9 mouse cellular contexts compared by ENCODE assay signal in genomic region chr10:80611024-80611423, GRCm38 (mm10). TPM values are rescaled to one million over a fixed set of nuclear protein-coding genes. Genes with fewer than 3 reads are reported as not detected.
A peak's percentile ranks its signal among the peaks of the same experiment; 100 is the strongest.
DNase-seq lines count a peak whose midpoint lies in the region; ATAC-seq and TF ChIP-seq lines count a peak whose summit lies in the region.
"Had no signal": no experiment of that assay in that cellular context is flagged by ENCODE, and none has a peak within 500 bp of the region (broad histone marks: within the 10 kb centered on the region; RNA-seq: fewer than 3 reads in every experiment).

No protein-coding gene starts in this region.

- H3K4me1 ChIP-seq in intestine, postnatal 0 days (replicated peaks; ENCODE audit: control insufficient read depth, insufficient read depth, low read length) = no peaks in the 10 kb centered on the region
- H3K4me1 ChIP-seq in intestine, embryonic 16.5 days (ENCODE audit: control insufficient read depth, insufficient read depth, low read length) = peaks cover 5% of the 10 kb centered on the region
- H3K4me1 ChIP-seq in kidney, embryonic 16.5 days (ENCODE audit: insufficient read depth, low read length) = no peaks in the 10 kb centered on the region
- H3K4me1 ChIP-seq: midbrain, embryonic 12.5 days had no signal

- no peak overlapping the region for H3K4me2 ChIP-seq in intestine, postnatal 0 days (replicated peaks; ENCODE audit: low read depth)
- no peak overlapping the region for H3K4me2 ChIP-seq in intestine, embryonic 16.5 days (ENCODE audit: low read depth, low read length)
- no peak overlapping the region for H3K4me2 ChIP-seq in kidney, embryonic 16.5 days (replicated peaks; ENCODE audit: low read depth, low read length)
- H3K4me2 ChIP-seq: midbrain, embryonic 12.5 days had no signal

- ATAC-seq in intestine, postnatal 0 days = no peak
- no peak for ATAC-seq in intestine, embryonic 16.5 days
- 0 out of 2 replicates have a peak, but pooled peaks have one; percentile 29 for ATAC-seq in kidney, embryonic 16.5 days (ENCODE audit: low FRiP score, low TSS enrichment)

- peak; percentile 86 for TF ChIP-seq CTCF in intestine, postnatal 0 days (IDR thresholded peaks at IDR 0.05; ENCODE audit: low read depth)

- H3K27me3 ChIP-seq in intestine, postnatal 0 days (replicated peaks; ENCODE audit: control insufficient read depth, insufficient read depth, low read length) = no peaks in the 10 kb centered on the region
- H3K27me3 ChIP-seq in intestine, embryonic 16.5 days (replicated peaks; ENCODE audit: control insufficient read depth, insufficient read depth, low read length) = no peaks in the 10 kb centered on the region
- H3K27me3 ChIP-seq in kidney, embryonic 16.5 days (ENCODE audit: insufficient read depth, low read length) = no peaks in the 10 kb centered on the region
- H3K27me3 ChIP-seq: midbrain, embryonic 12.5 days had no signal

- DNase-seq in ES-CJ7 (ENCODE audit: low read depth, low spot score) = peak; percentile 64
- peak; percentile 68 for DNase-seq in cerebellum, adult 9-11 months
- DNase-seq in lung, postnatal 4 days = peak; percentile 72 to 76
- DNase-seq in thymus, adult 18-20 months = peak; percentile 69 to 77
- DNase-seq in ovary, adult 18-20 months (ENCODE audit: low spot score) = no peak

- 82% methylated on average over 4 of the region's 4 CpGs for WGBS in intestine, postnatal 0 days
- WGBS in intestine, embryonic 16.5 days = 64% methylated on average over 4 of the region's 4 CpGs
- 61% methylated on average over 4 of the region's 4 CpGs for WGBS in kidney, embryonic 16.5 days

- peaks cover 71% of the 10 kb centered on the region for H3K36me3 ChIP-seq in intestine, postnatal 0 days (ENCODE audit: control insufficient read depth, insufficient read depth)
- H3K36me3 ChIP-seq in intestine, embryonic 16.5 days (ENCODE audit: control insufficient read depth, insufficient read depth, low read length) = peaks cover 42% of the 10 kb centered on the region
- peaks cover 60% of the 10 kb centered on the region for H3K36me3 ChIP-seq in kidney, embryonic 16.5 days (ENCODE audit: insufficient read depth, low read length)

- no peak overlapping the region for H3K4me3 ChIP-seq in intestine, postnatal 0 days (ENCODE audit: low read depth, low read length)
- H3K4me3 ChIP-seq in intestine, embryonic 16.5 days (ENCODE audit: low read length) = no peak overlapping the region
- no peak overlapping the region for H3K4me3 ChIP-seq in kidney, embryonic 16.5 days (ENCODE audit: low read length)
- H3K4me3 ChIP-seq: midbrain, embryonic 12.5 days had no signal

- H3K9me3 ChIP-seq in intestine, postnatal 0 days (ENCODE audit: control insufficient read depth) = no peaks in the 10 kb centered on the region
- H3K9me3 ChIP-seq in intestine, embryonic 16.5 days (ENCODE audit: control insufficient read depth, low read length) = no peaks in the 10 kb centered on the region
- no peaks in the 10 kb centered on the region for H3K9me3 ChIP-seq in kidney, embryonic 16.5 days (ENCODE audit: low read length)
- H3K9me3 ChIP-seq: midbrain, embryonic 12.5 days had no signal

- no peak overlapping the region for H3K9ac ChIP-seq in intestine, postnatal 0 days (ENCODE audit: low read depth, low read length)
- no peak overlapping the region for H3K9ac ChIP-seq in intestine, embryonic 16.5 days (ENCODE audit: low read depth, low read length)
- no peak overlapping the region for H3K9ac ChIP-seq in kidney, embryonic 16.5 days (replicated peaks; ENCODE audit: low read length)
- H3K9ac ChIP-seq: midbrain, embryonic 12.5 days had no signal

- no peak overlapping the region for H3K27ac ChIP-seq in intestine, postnatal 0 days (ENCODE audit: low read depth, low read length)
- no peak overlapping the region for H3K27ac ChIP-seq in intestine, embryonic 16.5 days (ENCODE audit: low read length)
- H3K27ac ChIP-seq in kidney, embryonic 16.5 days (ENCODE audit: low read length) = no peak overlapping the region
- H3K27ac ChIP-seq: midbrain, embryonic 12.5 days had no signal

RNA-seq across cellular contexts. Expression of gene Gm49322, which starts 5.2 kb away (rescaled TPM):
- 2.3 and 2.6 TPM in 2 replicates for polyA plus RNA-seq in intestine, postnatal 0 days (2015; fragmentation: Nextera tagmentation; extraction: Ambion mirVana)
- polyA plus RNA-seq in intestine, embryonic 16.5 days (2015; fragmentation: Nextera tagmentation; extraction: Ambion mirVana) = 3.3 and 4.0 TPM in 2 replicates
- polyA plus RNA-seq in kidney, embryonic 16.5 days (2015; fragmentation: Nextera tagmentation; extraction: Ambion mirVana) = 4.2 and 4.8 TPM in 2 replicates

RNA-seq across cellular contexts. Expression of gene Adat3, which starts 8.3 kb away (rescaled TPM):
- polyA plus RNA-seq in intestine, postnatal 0 days (2015; fragmentation: Nextera tagmentation; extraction: Ambion mirVana) = 5.4 and 6.6 TPM in 2 replicates
- polyA plus RNA-seq in intestine, embryonic 16.5 days (2015; fragmentation: Nextera tagmentation; extraction: Ambion mirVana) = 8.4 and 9.4 TPM in 2 replicates
- polyA plus RNA-seq in kidney, embryonic 16.5 days (2015; fragmentation: Nextera tagmentation; extraction: Ambion mirVana) = 8.7 and 10.4 TPM in 2 replicates

RNA-seq across cellular contexts. Expression of gene Scamp4, which starts 8.4 kb away (rescaled TPM):
- 86.5 and 88.5 TPM in 2 replicates for polyA plus RNA-seq in intestine, postnatal 0 days (2015; fragmentation: Nextera tagmentation; extraction: Ambion mirVana)
- polyA plus RNA-seq in intestine, embryonic 16.5 days (2015; fragmentation: Nextera tagmentation; extraction: Ambion mirVana) = 125 and 127 TPM in 2 replicates
- 113 and 117 TPM in 2 replicates for polyA plus RNA-seq in kidney, embryonic 16.5 days (2015; fragmentation: Nextera tagmentation; extraction: Ambion mirVana)

RNA-seq across cellular contexts. Expression of gene Csnk1g2, which starts 11.6 kb away (rescaled TPM):
- 97.5 and 99.2 TPM in 2 replicates for polyA plus RNA-seq in intestine, postnatal 0 days (2015; fragmentation: Nextera tagmentation; extraction: Ambion mirVana)
- polyA plus RNA-seq in intestine, embryonic 16.5 days (2015; fragmentation: Nextera tagmentation; extraction: Ambion mirVana) = 15.1 and 22.2 TPM in 2 replicates
- 30.8 and 93.6 TPM in 2 replicates for polyA plus RNA-seq in kidney, embryonic 16.5 days (2015; fragmentation: Nextera tagmentation; extraction: Ambion mirVana)

RNA-seq across cellular contexts. Expression of gene Abhd17a, which starts 20.9 kb away (rescaled TPM):
- 116 and 117 TPM in 2 replicates for polyA plus RNA-seq in intestine, postnatal 0 days (2015; fragmentation: Nextera tagmentation; extraction: Ambion mirVana)
- polyA plus RNA-seq in intestine, embryonic 16.5 days (2015; fragmentation: Nextera tagmentation; extraction: Ambion mirVana) = 63.1 and 79.7 TPM in 2 replicates
- 86.5 and 89.2 TPM in 2 replicates for polyA plus RNA-seq in kidney, embryonic 16.5 days (2015; fragmentation: Nextera tagmentation; extraction: Ambion mirVana)
